Mouse (Mus musculus) MEL (cell line): ENCODE data around the gene Ctnnbl1. TPM values are rescaled to one million over a fixed set of nuclear protein-coding genes. Genes with fewer than 3 reads are reported as not detected.

Source experiments
- DNase-seq: peaks from one replicate; pipeline ENCODE4 v3.0.0; 2011; ENCODE audit warnings: low read depth, low spot score
- H3K27ac ChIP-seq: 2 replicates; pipeline ENCODE4 v1.5.1; 2012; ENCODE audit warnings: low read depth, mild to moderate bottlenecking, control low read depth, low read length, moderate library complexity; ENCODE audit not compliant: control insufficient read depth
- H3K27me3 ChIP-seq, 2 experiments: fragments of 150-350 bp in 1 of 2; sonication (generic) in 1 of 2; 2 replicates each; pipeline ENCODE4 v1.6.1; 2012; ENCODE audit warnings: low read length in 2 of 2, mild to moderate bottlenecking in 2 of 2, improper control_type of control experiment in 1 of 2, moderate library complexity in 1 of 2; ENCODE audit not compliant: insufficient read depth in 2 of 2, control insufficient read depth in 1 of 2
- H3K36me3 ChIP-seq, 2 experiments: 2 replicates each; pipeline ENCODE4 v1.6.1; 2012 to 2014; ENCODE audit warnings: low read length in 2 of 2, improper control_type of control experiment in 1 of 2, inconsistent platforms in 1 of 2, mild to moderate bottlenecking in 1 of 2; ENCODE audit not compliant: insufficient read depth in 2 of 2, control insufficient read depth in 1 of 2
- H3K4me1 ChIP-seq, 2 experiments: fragments of 150-350 bp in 1 of 2; sonication (generic) in 1 of 2; 2 replicates each; pipeline ENCODE4 v1.6.1; 2012; ENCODE audit warnings: low read length in 2 of 2, improper control_type of control experiment in 1 of 2, mild to moderate bottlenecking in 1 of 2; ENCODE audit not compliant: insufficient read depth in 2 of 2, control insufficient read depth in 1 of 2
- H3K4me3 ChIP-seq, 2 experiments: fragments of 150-350 bp in 1 of 2; sonication (generic) in 1 of 2; 2 replicates each; pipeline ENCODE4 v1.5.1; 2012; ENCODE audit warnings: low read depth in 2 of 2, low read length in 2 of 2, mild to moderate bottlenecking in 2 of 2, moderate library complexity in 2 of 2, control low read depth in 1 of 2, improper control_type of control experiment in 1 of 2; ENCODE audit not compliant: control insufficient read depth in 1 of 2, insufficient read depth in 1 of 2
- H3K79me2 ChIP-seq: 2 replicates; pipeline ENCODE4 v1.6.1; 2012; ENCODE audit warnings: mild to moderate bottlenecking, low read length, moderate library complexity; ENCODE audit not compliant: control insufficient read depth, poor library complexity, insufficient read depth
- H3K9ac ChIP-seq: 2 replicates; pipeline ENCODE4 v1.6.1; 2012; ENCODE audit warnings: low read depth, mild to moderate bottlenecking, control low read depth, low read length, moderate library complexity; ENCODE audit not compliant: control insufficient read depth, poor library complexity, severe bottlenecking
- H3K9me3 ChIP-seq: fragments of 150-350 bp; sonication (generic); replicated peaks from 2 replicates; pipeline ENCODE4 v1.6.1; 2012; ENCODE audit warnings: mild to moderate bottlenecking, low read length, improper control_type of control experiment, moderate library complexity; ENCODE audit not compliant: insufficient read depth
- BHLHE40 ChIP-seq: IDR thresholded peaks from 2 replicates; pipeline ENCODE4 v1.6.1; 2012; ENCODE audit warnings: low read depth, mild to moderate bottlenecking, inconsistent platforms, low read length, improper control_type of control experiment, borderline replicate concordance
- ELF1 ChIP-seq: IDR thresholded peaks from 2 replicates; pipeline ENCODE4 v1.6.1; 2014; ENCODE audit warnings: low read depth, mild to moderate bottlenecking, inconsistent platforms, low read length, improper control_type of control experiment, moderate library complexity
- ETS1 ChIP-seq: IDR thresholded peaks from 2 replicates; pipeline ENCODE4 v1.6.1; 2012; ENCODE audit warnings: low read depth, mild to moderate bottlenecking, inconsistent platforms, low read length, improper control_type of control experiment, moderate library complexity
- JUND ChIP-seq: IDR thresholded peaks from 2 replicates; pipeline ENCODE4 v1.6.1; 2011; ENCODE audit warnings: low read depth, mild to moderate bottlenecking, improper control_type of control experiment, low read length
- KAT2A ChIP-seq: conservative IDR thresholded peaks from 2 replicates; pipeline ENCODE4 v1.6.1; 2012; ENCODE audit warnings: low read depth, low read length, improper control_type of control experiment, inconsistent platforms
- MAX ChIP-seq: IDR thresholded peaks from 2 replicates; pipeline ENCODE4 v1.6.1; 2011; ENCODE audit warnings: low read length, improper control_type of control experiment
- MAZ ChIP-seq: IDR thresholded peaks from 2 replicates; pipeline ENCODE4 v1.6.1; 2012; ENCODE audit warnings: low read depth, mild to moderate bottlenecking, inconsistent platforms, low read length, improper control_type of control experiment
- MEF2A ChIP-seq: IDR thresholded peaks from 2 replicates; pipeline ENCODE4 v1.6.1; 2014; ENCODE audit warnings: low read depth, mild to moderate bottlenecking, inconsistent platforms, low read length, improper control_type of control experiment; ENCODE audit not compliant: poor library complexity, insufficient replicate concordance, severe bottlenecking; ENCODE audit errors: extremely low read depth
- MXI1 ChIP-seq: IDR thresholded peaks from 2 replicates; pipeline ENCODE4 v1.6.1; 2011; ENCODE audit warnings: mild to moderate bottlenecking, low read depth, low read length, improper control_type of control experiment
- MYB ChIP-seq: IDR thresholded peaks from 2 replicates; pipeline ENCODE4 v1.6.1; 2011; ENCODE audit warnings: mild to moderate bottlenecking, low read depth, low read length, improper control_type of control experiment
- POLR2A ChIP-seq, 2 experiments: IDR thresholded peaks; 2 replicates each; pipeline ENCODE4 v1.6.1; 2011 to 2012; ENCODE audit warnings: low read length in 2 of 2, mild to moderate bottlenecking in 2 of 2, control low read depth in 1 of 2, improper control_type of control experiment in 1 of 2, low read depth in 1 of 2, moderate library complexity in 1 of 2; ENCODE audit not compliant: control insufficient read depth in 1 of 2, insufficient read depth in 1 of 2, poor library complexity in 1 of 2
- TAL1 ChIP-seq: IDR thresholded peaks from 2 replicates; pipeline ENCODE4 v1.6.1; 2012; ENCODE audit warnings: mild to moderate bottlenecking, inconsistent platforms, low read length, moderate library complexity, mixed read lengths
- TCF12 ChIP-seq: IDR thresholded peaks from 2 replicates; pipeline ENCODE4 v1.6.1; 2014; ENCODE audit warnings: low read depth, mild to moderate bottlenecking, inconsistent platforms, low read length, improper control_type of control experiment, moderate library complexity
- USF2 ChIP-seq, 2 experiments: IDR thresholded peaks; 2 replicates each; pipeline ENCODE4 v1.6.1; 2011 to 2012; ENCODE audit warnings: improper control_type of control experiment in 2 of 2, low read length in 2 of 2, borderline replicate concordance in 1 of 2, inconsistent platforms in 1 of 2, low read depth in 1 of 2, mild to moderate bottlenecking in 1 of 2; ENCODE audit not compliant: insufficient read depth in 1 of 2
- ZC3H11A ChIP-seq: IDR thresholded peaks from 2 replicates; pipeline ENCODE4 v1.6.1; 2012; ENCODE audit warnings: low read depth, mild to moderate bottlenecking, inconsistent platforms, low read length, improper control_type of control experiment
- polyA plus RNA-seq, 2 experiments: library from polyadenylated mRNA; stranded (reverse) in 1 of 2; unstranded in 1 of 2; fragments of >175 nt in 1 of 2; fragments of >200 nt in 1 of 2; gene quantifications; 2 replicates each; pipeline versions ENCODE4 v1.2.1 to v1.2.4; 2012; ENCODE audit warnings: low replicate concordance in 2 of 2, low read depth in 1 of 2; ENCODE audit not compliant: insufficient read length in 2 of 2, insufficient read depth in 1 of 2, missing spikeins in 1 of 2
- total RNA-seq: library from RNA; depleted of rRNA; stranded (reverse); fragments of 300-350 nt; gene quantifications from 2 replicates; pipeline ENCODE4 v1.2.3, GENCODE M21; 2012

Ctnnbl1 gene
- total and polyA plus RNA-seq, 3 experiments: 60.7 to 61.7 TPM; not detected in 1

GRCm38 (mm10) chr2:157703155-157703554 lies 34.0 kb upstream of the Ctnnbl1 start:
- Histone ChIP-seq H3K9me3 (no peaks in the 10 kb centered on the region), H3K79me2 (no peaks in the 10 kb centered on the region), H3K4me3 (no peak overlapping the region), H3K27ac (no peak overlapping the region)
- TF ChIP-seq MAZ (no peak), ZC3H11A (no peak), TAL1 (no peak), ELF1 (no peak), KAT2A (no peak), TCF12 (no peak), ETS1 (no peak)
- TF ChIP-seq, all 39 proteins: peak for 0
- H3K4me1 ChIP-seq: no peaks in the 10 kb centered on the region
- H3K27me3 ChIP-seq: peaks cover 0 to 9% of the 10 kb centered on the region in 2 experiments; a peak in 2 of 4 replicates
- no peaks in the 10 kb centered on the region for H3K36me3 ChIP-seq
- H3K9ac ChIP-seq: no peak overlapping the region
- no peak for DNase-seq

- Histone ChIP-seq H3K27me3 (peaks cover 0 to 11% of the 10 kb centered on the region in 2 experiments; a peak in 2 of 4 replicates), H3K27ac (no peak overlapping the region), H3K9me3 (no peaks in the 10 kb centered on the region), H3K4me3 (no peak overlapping the region), H3K9ac (no peak overlapping the region), H3K36me3 (no peaks in the 10 kb centered on the region), H3K4me1 (no peaks in the 10 kb centered on the region), H3K79me2 (no peaks in the 10 kb centered on the region)
- no peak for DNase-seq
- no peak for TF ChIP-seq BHLHE40
- TF ChIP-seq ZC3H11A: no peak
- TF ChIP-seq MAX: no peak
- no peak for TF ChIP-seq POLR2A (IDR thresholded peaks at IDR 0.05; ENCODE audit: control insufficient read depth in 1 of 2, insufficient read depth in 1 of 2, low read depth in 1 of 2, low read length in 2 of 2, poor library complexity in 1 of 2)
- TF ChIP-seq JUND: no peak
Measured at GRCm38 (mm10) chr2:157704991-157705776, 32.0 kb upstream of the Ctnnbl1 start.

DNA sequence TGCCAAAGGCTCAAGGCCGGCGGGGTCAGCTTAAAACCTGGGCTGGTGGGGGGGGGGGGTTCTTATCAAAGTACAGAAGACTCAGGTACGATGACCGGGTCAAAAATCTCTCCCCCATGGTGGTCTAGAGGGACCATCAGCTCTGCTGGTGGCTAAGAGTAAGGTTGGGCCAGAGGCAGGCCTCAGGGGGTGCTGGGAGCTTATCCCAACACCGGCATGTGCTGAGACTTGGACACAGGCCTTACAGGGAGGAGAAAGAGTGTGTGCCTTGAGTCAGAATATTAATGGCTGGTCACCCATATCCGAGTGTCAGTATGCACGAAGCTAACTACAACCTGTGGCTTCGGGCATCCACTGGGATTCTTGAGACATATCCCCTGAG lies 31.4 kb upstream of the Ctnnbl1 start:
- H3K27ac ChIP-seq: no peak overlapping the region
- no peak for DNase-seq
- H3K27me3 ChIP-seq: peaks cover 0 to 11% of the 10 kb centered on the region in 2 experiments; a peak in 2 of 4 replicates
- TF ChIP-seq TCF12: no peak
- no peak for TF ChIP-seq TAL1
- TF ChIP-seq MXI1: no peak
- TF ChIP-seq ETS1: no peak
- TF ChIP-seq USF2 (IDR thresholded peaks at IDR 0.05; ENCODE audit: borderline replicate concordance in 1 of 2, insufficient read depth in 1 of 2, low read depth in 1 of 2, low read length in 2 of 2): no peak
- TF ChIP-seq MEF2A: no peak
- no peak for TF ChIP-seq MYB
- no peaks in the 10 kb centered on the region for H3K4me1 ChIP-seq
- H3K36me3 ChIP-seq: no peaks in the 10 kb centered on the region
- no peaks in the 10 kb centered on the region for H3K79me2 ChIP-seq
- no peak overlapping the region for H3K9ac ChIP-seq
- no peaks in the 10 kb centered on the region for H3K9me3 ChIP-seq
- H3K4me3 ChIP-seq: no peak overlapping the region
